Mouse (Mus musculus) heart, embryonic 10.5 days (tissue): ENCODE results near the gene Med16. TPM values are rescaled to one million over a fixed set of nuclear protein-coding genes. Genes with fewer than 3 reads are reported as not detected.
A peak's percentile ranks its signal among the peaks of the same experiment; 100 is the strongest.
"Not testable (repeated sequence)": the region's sequence is repeated elsewhere in the genome, so short reads cannot be mapped to it uniquely, and the experiment has no call there.

Source experiments
- DNase-seq: peaks from one replicate; pipeline ENCODE4 v3.0.0-alpha.2; 2017; ENCODE audit warnings: low spot score
- H3K27ac ChIP-seq: fragments of 300-500 bp; sonication (generic); 2 replicates; pipeline ENCODE4 v1.5.1; 2016; ENCODE audit warnings: mild to moderate bottlenecking
- H3K27me3 ChIP-seq: fragments of 300-500 bp; sonication (generic); 2 replicates; pipeline ENCODE4 v1.6.1; 2016; ENCODE audit warnings: mild to moderate bottlenecking; ENCODE audit not compliant: poor library complexity, insufficient read depth, severe bottlenecking
- H3K36me3 ChIP-seq: fragments of 300-500 bp; sonication (generic); 2 replicates; pipeline ENCODE4 v1.6.1; 2016; ENCODE audit warnings: mild to moderate bottlenecking, moderate library complexity
- H3K4me1 ChIP-seq: fragments of 300-500 bp; sonication (generic); 2 replicates; pipeline ENCODE4 v1.6.1; 2016; ENCODE audit warnings: mild to moderate bottlenecking
- H3K4me3 ChIP-seq: fragments of 300-500 bp; sonication (generic); 2 replicates; pipeline ENCODE4 v1.5.1; 2016; ENCODE audit warnings: mild to moderate bottlenecking, moderate library complexity
- H3K9me3 ChIP-seq: fragments of 300-500 bp; sonication (generic); 2 replicates; pipeline ENCODE4 v1.6.1; 2016; ENCODE audit warnings: mild to moderate bottlenecking, moderate library complexity
- WGBS: fragments of 180-500 bp; shearing (Covaris S2); methylation state at CpG from one replicate; pipeline ENCODE4 v1.1.7; 2016; 5-methylcytosine and 5-hydroxymethylcytosine counted together
- polyA plus RNA-seq: library from polyadenylated mRNA; unstranded; fragments of >200 nt; fragmentation: Nextera tagmentation; extraction: Ambion mirVana; gene quantifications from 2 replicates; pipeline ENCODE4 v1.2.1, GENCODE M21; 2016

Gene Med16
- polyA plus RNA-seq, 1 experiment from 2014 or later = 51.9 TPM

GRCm38 (mm10) chr10:79884938-79885337 lies 23.8 kb downstream of the Med16 start:
- H3K27me3 ChIP-seq = peaks cover 50% of the 10 kb centered on the region
- not testable (repeated sequence) for H3K9me3 ChIP-seq, DNase-seq, H3K27ac ChIP-seq, H3K4me3 ChIP-seq, H3K36me3 ChIP-seq
- WGBS = 74% methylated on average over 3 of the region's 3 CpGs
- H3K4me1 ChIP-seq = peaks cover 39% of the 10 kb centered on the region

- peaks cover 43% of the 10 kb centered on the region for H3K4me1 ChIP-seq
- no peaks in the 10 kb centered on the region for H3K36me3 ChIP-seq
- no peaks in the 10 kb centered on the region for H3K9me3 ChIP-seq
- 67% methylated on average over 4 of the region's 4 CpGs for WGBS
- no peak overlapping the region for H3K27ac ChIP-seq
- DNase-seq = no peak
- no peak overlapping the region for H3K4me3 ChIP-seq
- peaks cover 50% of the 10 kb centered on the region for H3K27me3 ChIP-seq
Measured at GRCm38 (mm10) chr10:79884446-79884845, 24.3 kb downstream of the Med16 start.

DNA sequence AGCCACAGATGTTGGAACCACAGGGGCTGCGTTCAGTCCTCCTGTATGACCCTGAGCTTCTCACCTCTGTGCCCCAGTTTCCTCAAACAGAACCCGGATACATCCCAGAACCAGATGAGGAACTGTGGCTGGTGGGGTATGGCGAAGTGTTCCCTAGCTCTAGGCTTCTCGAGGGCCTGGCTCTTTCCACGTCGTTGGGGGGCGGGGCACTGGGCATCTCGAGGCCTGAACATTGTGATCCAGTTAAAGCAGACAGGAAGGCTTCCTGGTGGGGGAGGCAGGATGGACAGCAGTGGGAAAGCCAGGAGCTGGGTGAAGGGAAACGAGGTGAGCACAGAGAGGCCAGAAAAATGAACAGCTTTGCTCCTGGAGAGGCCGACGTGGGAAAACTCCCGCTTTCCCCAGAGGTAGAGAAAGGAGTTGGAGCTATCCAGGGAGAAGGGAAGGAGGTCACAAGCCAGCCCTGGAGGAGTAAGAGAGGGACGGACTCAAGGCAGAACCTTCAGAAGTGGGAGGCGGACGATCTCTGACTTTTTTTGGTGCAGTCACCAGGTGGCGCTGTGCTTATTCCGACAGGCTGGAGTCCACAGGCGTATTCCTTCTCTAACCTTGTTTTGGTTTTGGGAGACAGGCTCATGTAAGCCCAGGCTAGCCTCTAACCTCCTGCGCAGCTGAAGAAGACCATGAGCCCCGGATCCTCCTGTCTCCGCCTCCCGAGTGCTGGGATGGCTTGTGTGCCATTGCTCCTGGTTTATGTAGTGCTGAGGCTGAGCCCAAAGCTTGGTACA lies 25.2 kb downstream of the Med16 start:
- peak overlapping the region; percentile 16 for H3K4me3 ChIP-seq
- H3K36me3 ChIP-seq = no peaks in the 10 kb centered on the region
- H3K4me1 ChIP-seq = peaks cover 47% of the 10 kb centered on the region
- 0 out of 2 replicates have a peak overlapping the region, but pooled peaks have one; percentile 29 for H3K27ac ChIP-seq
- WGBS = 13% methylated on average over 22 of the region's 22 CpGs
- no peaks in the 10 kb centered on the region for H3K9me3 ChIP-seq
- peaks cover 49% of the 10 kb centered on the region for H3K27me3 ChIP-seq
- DNase-seq = peak; percentile 88

DNA sequence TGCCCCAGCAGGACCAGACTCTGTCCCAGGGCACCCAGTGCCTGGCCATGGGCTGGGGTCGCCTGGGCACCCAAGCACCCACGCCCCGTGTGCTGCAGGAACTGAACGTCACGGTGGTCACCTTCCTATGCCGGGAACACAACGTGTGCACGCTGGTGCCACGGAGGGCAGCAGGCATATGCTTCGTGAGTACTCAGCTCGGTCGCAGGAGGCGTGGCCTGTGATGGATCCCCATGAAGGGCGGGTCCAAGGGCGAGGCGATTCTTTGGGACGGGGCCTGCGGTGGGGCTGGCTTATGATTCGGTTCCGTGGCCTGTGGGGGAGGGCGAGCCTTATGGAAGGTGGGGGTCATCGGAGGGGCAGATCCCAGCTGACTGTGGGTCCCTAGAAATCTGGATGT lies 26.7 kb downstream of the Med16 start:
- H3K27ac ChIP-seq = no peak overlapping the region; the same call in 1 of the 2 replicates
- H3K4me3 ChIP-seq = peak overlapping the region; percentile 44
- 8% methylated on average over 22 of the region's 22 CpGs for WGBS
- no peak for DNase-seq
- H3K27me3 ChIP-seq = peaks cover 38% of the 10 kb centered on the region
- no peaks in the 10 kb centered on the region for H3K9me3 ChIP-seq
- no peaks in the 10 kb centered on the region for H3K36me3 ChIP-seq
- H3K4me1 ChIP-seq = peaks cover 51% of the 10 kb centered on the region

DNA sequence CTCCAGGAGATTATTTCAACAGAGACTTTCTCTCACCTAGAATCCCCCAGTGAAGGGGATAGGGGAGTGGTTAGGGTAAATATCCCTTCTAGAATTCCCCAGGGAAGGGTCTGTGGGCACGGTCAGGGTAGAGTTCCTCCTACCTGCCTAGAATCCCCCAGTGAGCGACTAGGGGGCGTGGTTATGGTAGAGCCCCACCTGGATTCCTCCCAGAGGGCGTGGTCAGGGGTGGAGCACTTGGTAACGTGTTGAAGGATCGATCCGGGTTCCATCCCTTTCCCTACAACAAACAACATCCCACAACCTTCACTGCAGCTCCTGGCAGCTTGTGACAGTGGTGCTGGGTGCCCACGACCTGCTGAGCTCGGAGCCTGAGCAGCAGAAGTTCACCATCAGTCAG lies 28.0 kb downstream of the Med16 start:
- Histone ChIP-seq H3K36me3 (no peaks in the 10 kb centered on the region), H3K27me3 (peaks cover 38% of the 10 kb centered on the region), H3K4me1 (peaks cover 53% of the 10 kb centered on the region), H3K9me3 (no peaks in the 10 kb centered on the region), H3K27ac (0 out of 2 replicates have a peak overlapping the region, but pooled peaks have one; percentile 48), H3K4me3 (peak overlapping the region; percentile 30; the same call in 1 of the 2 replicates)
- DNase-seq = no peak
- WGBS = 20% methylated on average over 9 of the region's 9 CpGs

DNA sequence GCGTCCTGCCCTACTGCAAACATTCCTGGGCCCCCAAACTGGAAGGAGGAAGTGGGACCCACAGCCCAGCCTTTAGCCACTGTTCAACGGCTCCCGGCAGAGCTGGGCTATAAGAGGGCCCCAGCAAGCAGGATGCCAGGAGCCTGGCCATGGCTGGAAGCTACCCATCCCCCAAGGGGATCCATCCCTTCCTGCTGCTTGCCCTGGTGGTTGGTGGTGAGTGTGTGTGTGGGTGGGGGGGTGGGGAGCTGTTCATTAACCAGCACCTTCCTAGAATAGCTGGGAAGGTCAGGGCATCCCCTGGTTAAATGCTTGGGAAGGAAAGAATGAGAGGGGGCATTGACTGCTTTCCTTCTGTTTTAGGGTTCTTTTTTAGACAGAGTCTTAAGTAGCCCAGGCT lies 29.2 kb downstream of the Med16 start:
- no peak for DNase-seq
- 30% methylated on average over 3 of the region's 3 CpGs for WGBS
- Histone ChIP-seq H3K27me3 (peaks cover 45% of the 10 kb centered on the region), H3K36me3 (no peaks in the 10 kb centered on the region), H3K4me3 (no peak overlapping the region), H3K4me1 (peaks cover 61% of the 10 kb centered on the region), H3K9me3 (no peaks in the 10 kb centered on the region), H3K27ac (no peak overlapping the region)

DNA sequence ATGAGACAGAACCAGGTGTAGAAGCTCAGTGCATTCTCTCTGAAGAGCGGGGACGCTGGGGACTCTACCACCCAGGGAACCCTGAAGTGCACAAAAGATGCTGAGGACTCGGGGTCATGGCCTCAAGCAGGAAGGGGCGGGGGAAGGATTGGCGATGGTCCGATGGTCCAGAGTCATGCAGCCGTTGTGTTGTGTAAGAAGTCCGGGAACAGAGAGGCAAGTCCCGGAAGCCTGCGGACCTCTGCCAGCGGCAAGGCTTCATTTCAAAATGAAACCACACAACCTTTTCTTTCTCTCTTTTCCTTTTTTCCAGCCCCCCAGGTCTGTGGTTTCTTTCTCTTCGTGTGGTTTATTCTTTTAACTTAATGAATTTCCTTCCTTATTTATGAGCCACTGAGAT lies 31.0 kb downstream of the Med16 start:
- no peak overlapping the region for H3K4me3 ChIP-seq
- no peak for DNase-seq
- H3K27ac ChIP-seq = no peak overlapping the region
- H3K27me3 ChIP-seq = peaks cover 38% of the 10 kb centered on the region
- H3K9me3 ChIP-seq = no peaks in the 10 kb centered on the region
- H3K36me3 ChIP-seq = no peaks in the 10 kb centered on the region
- WGBS = 59% methylated on average over 12 of the region's 12 CpGs
- H3K4me1 ChIP-seq = peaks cover 67% of the 10 kb centered on the region

DNA sequence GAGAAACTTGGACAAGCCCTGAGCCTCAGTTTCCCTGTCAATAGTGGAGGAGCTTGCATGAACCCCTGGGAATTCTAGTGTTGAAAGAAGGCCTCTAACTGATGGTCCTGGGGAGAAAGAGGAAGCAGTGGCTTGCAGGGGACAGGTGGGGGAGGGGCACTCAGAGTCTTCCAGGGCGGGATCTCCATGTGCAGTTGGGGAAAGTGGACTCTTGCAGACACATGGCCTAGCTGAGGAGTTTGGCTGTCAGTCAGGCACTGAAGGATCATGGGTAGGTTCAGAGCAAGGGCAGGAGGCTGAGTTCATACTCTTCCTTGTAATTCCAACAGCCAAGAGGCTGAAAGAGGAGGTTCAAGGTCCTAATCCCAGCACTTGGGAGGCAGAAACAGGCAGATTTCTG lies 31.5 kb downstream of the Med16 start:
- Histone ChIP-seq H3K27me3 (peaks cover 32% of the 10 kb centered on the region), H3K4me3 (no peak overlapping the region), H3K36me3 (no peaks in the 10 kb centered on the region), H3K9me3 (no peaks in the 10 kb centered on the region), H3K27ac (0 out of 2 replicates have a peak overlapping the region, but pooled peaks have one; percentile 7), H3K4me1 (peaks cover 64% of the 10 kb centered on the region)
- DNase-seq = no peak
- WGBS = 32% methylated on average over 1 of the region's 1 CpGs

- Histone ChIP-seq H3K36me3 (peaks cover 8% of the 10 kb centered on the region), H3K27ac (peak within 1 kb of the TSS; percentile 88), H3K4me1 (peaks cover 37% of the 10 kb centered on the region), H3K4me3 (peak within 1 kb of the TSS; percentile 71), H3K27me3 (peaks cover 12% of the 10 kb centered on the region), H3K9me3 (no peaks in the 10 kb centered on the region)
- DNase-seq = no peak
- WGBS = under 1% methylated on average over 55 of the region's 57 CpGs
Measured at GRCm38 (mm10) chr10:79874290-79874862, 34.3 kb downstream of the Med16 start, which contains the start of the genes Prtn3 and Plppr3. Gene Prtn3 (plus strand): TSS chr10:79874476. Gene Plppr3 (minus strand): TSS chr10:79874634.

GRCm38 (mm10) chr10:79873715-79874289 lies 34.9 kb downstream of the Med16 start:
- H3K9me3 ChIP-seq = no peaks in the 10 kb centered on the region
- H3K36me3 ChIP-seq = peaks cover 12% of the 10 kb centered on the region
- WGBS = 5% methylated on average over 26 of the region's 26 CpGs
- peaks cover 12% of the 10 kb centered on the region for H3K27me3 ChIP-seq
- peak overlapping the region; percentile 88 for H3K27ac ChIP-seq
- peak overlapping the region; percentile 71 for H3K4me3 ChIP-seq
- peaks cover 34% of the 10 kb centered on the region for H3K4me1 ChIP-seq
- DNase-seq = no peak

- H3K27ac ChIP-seq = 0 out of 2 replicates have a peak overlapping the region, but pooled peaks have one; percentile 88
- DNase-seq = no peak
- peaks cover 12% of the 10 kb centered on the region for H3K36me3 ChIP-seq
- WGBS = 15% methylated on average over 6 of the region's 6 CpGs
- H3K9me3 ChIP-seq = no peaks in the 10 kb centered on the region
- peak overlapping the region; percentile 71 for H3K4me3 ChIP-seq
- H3K27me3 ChIP-seq = peaks cover 12% of the 10 kb centered on the region
- H3K4me1 ChIP-seq = peaks cover 34% of the 10 kb centered on the region
Measured at GRCm38 (mm10) chr10:79873313-79873712, 35.4 kb downstream of the Med16 start.

GRCm38 (mm10) chr10:79872862-79873261 lies 35.9 kb downstream of the Med16 start:
- H3K27ac ChIP-seq = no peak overlapping the region
- H3K27me3 ChIP-seq = peaks cover 12% of the 10 kb centered on the region
- H3K9me3 ChIP-seq = no peaks in the 10 kb centered on the region
- no peak for DNase-seq
- WGBS = 48% methylated on average over 3 of the region's 3 CpGs
- peaks cover 34% of the 10 kb centered on the region for H3K4me1 ChIP-seq
- H3K4me3 ChIP-seq = peak overlapping the region; percentile 71; the same call in 1 of the 2 replicates
- H3K36me3 ChIP-seq = peaks cover 12% of the 10 kb centered on the region

DNA sequence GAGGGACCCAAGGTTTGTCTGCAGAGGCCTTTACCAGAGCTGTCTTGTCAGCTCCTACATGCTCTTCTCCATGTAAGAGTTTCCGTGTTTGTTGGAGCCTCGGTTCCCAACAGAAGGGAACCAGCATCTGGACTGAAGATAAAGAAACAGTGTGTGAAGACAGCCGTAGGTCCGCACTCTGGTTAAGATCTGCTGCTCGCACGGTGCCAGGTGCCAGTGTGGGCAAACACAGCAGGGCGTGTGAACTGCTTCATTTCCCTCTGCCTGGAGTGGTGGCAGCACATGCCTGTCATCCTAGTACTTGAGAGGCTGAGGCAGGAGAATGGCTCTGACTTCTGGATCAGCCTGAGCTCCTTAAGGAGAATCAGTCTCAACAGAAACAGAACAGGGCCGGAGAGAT lies 36.9 kb downstream of the Med16 start:
- Histone ChIP-seq H3K36me3 (peaks cover 18% of the 10 kb centered on the region), H3K4me1 (peaks cover 34% of the 10 kb centered on the region), H3K4me3 (no peak overlapping the region), H3K27me3 (peaks cover 12% of the 10 kb centered on the region; the same call in 1 of the 2 replicates), H3K27ac (no peak overlapping the region), H3K9me3 (no peaks in the 10 kb centered on the region)
- WGBS = 81% methylated on average over 8 of the region's 8 CpGs
- DNase-seq = no peak
